ENCODE assay signal across 8 mouse cellular contexts in the genomic region with DNA sequence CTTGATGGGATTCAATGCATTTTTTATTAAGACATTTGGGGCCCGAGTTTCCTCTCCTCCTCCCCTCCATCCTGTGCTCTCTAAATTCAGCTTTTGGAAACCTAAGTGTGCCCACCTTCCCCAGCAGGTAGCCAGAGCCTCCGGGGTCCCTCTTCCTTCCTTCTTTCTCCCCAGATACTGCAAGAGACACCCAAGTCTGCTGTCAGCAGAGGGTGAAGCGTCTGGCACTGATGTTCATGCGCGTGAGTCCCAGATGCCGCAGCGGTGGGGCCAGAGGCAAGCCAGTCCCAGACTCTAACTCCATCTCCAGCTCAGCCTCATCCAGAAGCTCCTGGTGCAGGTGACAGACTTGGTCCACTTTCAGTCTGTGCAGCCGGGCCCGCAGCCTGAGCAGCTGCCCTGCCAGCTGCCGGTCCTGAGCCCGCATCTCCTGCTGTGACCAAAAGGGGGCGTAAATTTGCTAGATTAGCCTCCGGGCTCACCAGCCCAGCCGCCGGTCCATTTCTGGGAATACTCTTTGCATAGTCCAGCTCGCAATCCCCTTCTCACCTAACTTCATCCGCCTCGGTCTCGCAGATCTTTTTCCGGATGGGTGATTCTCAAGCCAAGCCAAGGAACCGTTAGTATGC. TPM values are rescaled to one million over a fixed set of nuclear protein-coding genes. Genes with fewer than 3 reads are reported as not detected.
A peak's percentile ranks its signal among the peaks of the same experiment; 100 is the strongest.
DNase-seq lines count a peak whose midpoint lies in the region; ATAC-seq lines count a peak whose summit lies in the region.

No protein-coding gene starts in this region.

- peak; percentile 64 for DNase-seq in MN1 (ENCODE audit: low spot score)
- peak; percentile 57 to 78 for DNase-seq in cerebellum, postnatal 14 days
- peak; percentile 71 for DNase-seq in gastrocnemius, postnatal 14 days
- peak; percentile 73 for DNase-seq in intestine, embryonic 14.5 days (ENCODE audit: low spot score)
- DNase-seq in skeletal muscle tissue, adult 2 months (ENCODE audit: low read depth, low spot score) = peak; percentile 35
- no peak for DNase-seq in c-Kit-positive CD71-positive TER-119-positive erythroid progenitor cells, embryonic 14.5 days (ENCODE audit: low spot score)

- no peak overlapping the region for H3K4me2 ChIP-seq in intestine, embryonic 14.5 days (ENCODE audit: low read length)
- H3K4me2 ChIP-seq in limb, embryonic 12.5 days = peak overlapping the region; percentile 19; the same call in 1 of the 2 replicates
- H3K4me2 ChIP-seq in midbrain, embryonic 13.5 days (replicated peaks) = peak overlapping the region; percentile 19; the same call in 1 of the 2 replicates

- H3K27me3 ChIP-seq in intestine, embryonic 14.5 days (replicated peaks; ENCODE audit: control insufficient read depth, insufficient read depth, low read length) = no peaks in the 10 kb centered on the region
- H3K27me3 ChIP-seq in limb, embryonic 12.5 days = no peaks in the 10 kb centered on the region
- H3K27me3 ChIP-seq in midbrain, embryonic 13.5 days = no peaks in the 10 kb centered on the region

- no peaks in the 10 kb centered on the region for H3K9me3 ChIP-seq in intestine, embryonic 14.5 days (ENCODE audit: control insufficient read depth, low read length)
- no peaks in the 10 kb centered on the region for H3K9me3 ChIP-seq in limb, embryonic 12.5 days
- H3K9me3 ChIP-seq in midbrain, embryonic 13.5 days = no peaks in the 10 kb centered on the region

- no peak overlapping the region for H3K27ac ChIP-seq in intestine, embryonic 14.5 days (ENCODE audit: low read depth)
- H3K27ac ChIP-seq in limb, embryonic 12.5 days = 0 out of 2 replicates have a peak overlapping the region, but pooled peaks have one; percentile 35
- H3K27ac ChIP-seq in midbrain, embryonic 13.5 days = no peak overlapping the region

- no peaks in the 10 kb centered on the region for H3K36me3 ChIP-seq in intestine, embryonic 14.5 days (ENCODE audit: control insufficient read depth, insufficient read depth, low read length)
- no peaks in the 10 kb centered on the region for H3K36me3 ChIP-seq in limb, embryonic 12.5 days
- no peaks in the 10 kb centered on the region for H3K36me3 ChIP-seq in midbrain, embryonic 13.5 days

- H3K4me1 ChIP-seq in intestine, embryonic 14.5 days (replicated peaks; ENCODE audit: control insufficient read depth, insufficient read depth, low read length) = no peaks in the 10 kb centered on the region; the same call in 1 of the 2 replicates
- peaks cover 11% of the 10 kb centered on the region for H3K4me1 ChIP-seq in limb, embryonic 12.5 days (replicated peaks)
- peaks cover 6% of the 10 kb centered on the region; the same call in 1 of the 2 replicates for H3K4me1 ChIP-seq in midbrain, embryonic 13.5 days (replicated peaks)

- WGBS in intestine, embryonic 14.5 days = 37% methylated on average over 21 of the region's 21 CpGs
- WGBS in limb, embryonic 12.5 days = 40% methylated on average over 21 of the region's 21 CpGs
- 26% methylated on average over 21 of the region's 21 CpGs for WGBS in midbrain, embryonic 13.5 days

- no peak overlapping the region for H3K4me3 ChIP-seq in intestine, embryonic 14.5 days (ENCODE audit: low read depth, low read length)
- H3K4me3 ChIP-seq in limb, embryonic 12.5 days (replicated peaks) = no peak overlapping the region; the same call in 1 of the 2 replicates
- H3K4me3 ChIP-seq in midbrain, embryonic 13.5 days (replicated peaks) = no peak overlapping the region

- no peak overlapping the region for H3K9ac ChIP-seq in intestine, embryonic 14.5 days (ENCODE audit: low read length)
- H3K9ac ChIP-seq in limb, embryonic 12.5 days (replicated peaks) = no peak overlapping the region
- H3K9ac ChIP-seq in midbrain, embryonic 13.5 days (replicated peaks) = peak overlapping the region; percentile 11; the same call in 1 of the 2 replicates

- ATAC-seq in intestine, embryonic 14.5 days (replicated peaks; ENCODE audit: low FRiP score, low TSS enrichment, low read depth) = no peak
- no peak for ATAC-seq in limb, embryonic 12.5 days (ENCODE audit: insufficient number of reproducible peaks, insufficient read depth, low FRiP score, low TSS enrichment, low read depth)
- peak; percentile 50; the same call in 1 of the 2 replicates for ATAC-seq in midbrain, embryonic 13.5 days

- intact Hi-C loops in gastrocnemius, postnatal 14 days (cut with DNase I; ENCODE audit: low total_unique reads) = no loop called here

RNA-seq across cellular contexts. Expression of gene Fam167b, which starts 1.4 kb away (rescaled TPM):
- total RNA-seq in gastrocnemius, postnatal 14 days (2021) = under 1 TPM; 0.62 to 0.66 TPM
- 1.5 and 1.8 TPM in 2 replicates for polyA plus RNA-seq in intestine, embryonic 14.5 days (2014; fragmentation: Nextera tagmentation; extraction: Ambion mirVana)
- polyA plus RNA-seq in limb, embryonic 12.5 days (2016; fragmentation: Nextera tagmentation; extraction: Ambion mirVana) = 3.4 and 4.1 TPM in 2 replicates
- 0.22 and 0.35 TPM in 2 replicates for polyA plus RNA-seq in midbrain, embryonic 13.5 days (2015; fragmentation: Nextera tagmentation; extraction: Ambion mirVana)

RNA-seq across cellular contexts. Expression of gene Lck, which starts 3.5 kb away (rescaled TPM):
- total RNA-seq in gastrocnemius, postnatal 14 days (2021) = under 1 TPM; 0.37 to 0.44 TPM
- polyA plus RNA-seq in intestine, embryonic 14.5 days (2014; fragmentation: Nextera tagmentation; extraction: Ambion mirVana) = 7.9 and 8.1 TPM in 2 replicates
- 12.4 and 17.0 TPM in 2 replicates for polyA plus RNA-seq in limb, embryonic 12.5 days (2016; fragmentation: Nextera tagmentation; extraction: Ambion mirVana)
- 5.9 and 7.1 TPM in 2 replicates for polyA plus RNA-seq in midbrain, embryonic 13.5 days (2015; fragmentation: Nextera tagmentation; extraction: Ambion mirVana)

RNA-seq across cellular contexts. Expression of gene Eif3i, which starts 23.5 kb away (rescaled TPM):
- total RNA-seq in gastrocnemius, postnatal 14 days (2021) = 100 to 1,000 TPM; 135 to 141 TPM
- 349 and 356 TPM in 2 replicates for polyA plus RNA-seq in intestine, embryonic 14.5 days (2014; fragmentation: Nextera tagmentation; extraction: Ambion mirVana)
- polyA plus RNA-seq in limb, embryonic 12.5 days (2016; fragmentation: Nextera tagmentation; extraction: Ambion mirVana) = 259 and 264 TPM in 2 replicates
- polyA plus RNA-seq in midbrain, embryonic 13.5 days (2015; fragmentation: Nextera tagmentation; extraction: Ambion mirVana) = 210 and 220 TPM in 2 replicates

RNA-seq across cellular contexts. Expression of gene Tmem234, which starts 23.5 kb away (rescaled TPM):
- total RNA-seq in gastrocnemius, postnatal 14 days (2021) = 10 to 100 TPM; 33.6 to 35.8 TPM
- 197 and 212 TPM in 2 replicates for polyA plus RNA-seq in intestine, embryonic 14.5 days (2014; fragmentation: Nextera tagmentation; extraction: Ambion mirVana)
- 187 and 190 TPM in 2 replicates for polyA plus RNA-seq in limb, embryonic 12.5 days (2016; fragmentation: Nextera tagmentation; extraction: Ambion mirVana)
- polyA plus RNA-seq in midbrain, embryonic 13.5 days (2015; fragmentation: Nextera tagmentation; extraction: Ambion mirVana) = 205 and 214 TPM in 2 replicates

RNA-seq across cellular contexts. Expression of gene Hdac1, which starts 34.5 kb away (rescaled TPM):
- total RNA-seq in gastrocnemius, postnatal 14 days (2021) = 10 to 100 TPM; 14.9 to 16.9 TPM
- polyA plus RNA-seq in intestine, embryonic 14.5 days (2014; fragmentation: Nextera tagmentation; extraction: Ambion mirVana) = 212 and 230 TPM in 2 replicates
- polyA plus RNA-seq in limb, embryonic 12.5 days (2016; fragmentation: Nextera tagmentation; extraction: Ambion mirVana) = 278 and 292 TPM in 2 replicates
- polyA plus RNA-seq in midbrain, embryonic 13.5 days (2015; fragmentation: Nextera tagmentation; extraction: Ambion mirVana) = 138 TPM in 2 replicates
